Mouse (Mus musculus) neural tube, embryonic 14.5 days (tissue): ENCODE results near the gene Vipr1. TPM values are rescaled to one million over a fixed set of nuclear protein-coding genes. Genes with fewer than 3 reads are reported as not detected.
A peak's percentile ranks its signal among the peaks of the same experiment; 100 is the strongest.

Experiments used
- ATAC-seq: fragments of 200-750 bp; cut with Nextera tagmentation; 2 replicates; pipeline ENCODE4 v1.8.0; 2017; ENCODE audit warnings: low read depth, mild to moderate bottlenecking, moderate TSS enrichment, moderate library complexity
- H3K27ac ChIP-seq: fragments of 300-500 bp; sonication (generic); 2 replicates; pipeline ENCODE4 v1.5.1; 2014; ENCODE audit warnings: low read depth, mild to moderate bottlenecking, control low read depth, low read length, moderate library complexity, mixed read lengths
- H3K27me3 ChIP-seq: fragments of 300-500 bp; sonication (generic); 2 replicates; pipeline ENCODE4 v1.6.1; 2014; ENCODE audit warnings: low read length; ENCODE audit not compliant: control insufficient read depth, insufficient read depth
- H3K36me3 ChIP-seq: fragments of 300-500 bp; sonication (generic); 2 replicates; pipeline ENCODE4 v1.6.1; 2014; ENCODE audit warnings: low read length, mixed read lengths; ENCODE audit not compliant: control insufficient read depth, insufficient read depth
- H3K4me1 ChIP-seq: fragments of 300-500 bp; sonication (generic); 2 replicates; pipeline ENCODE4 v1.6.1; 2014; ENCODE audit warnings: low read length; ENCODE audit not compliant: control insufficient read depth, insufficient read depth
- H3K4me2 ChIP-seq: fragments of 300-500 bp; sonication (generic); 2 replicates; pipeline ENCODE4 v1.6.1; 2014; ENCODE audit warnings: mild to moderate bottlenecking, low read depth, low read length, control low read depth
- H3K4me3 ChIP-seq: fragments of 300-500 bp; sonication (generic); 2 replicates; pipeline ENCODE4 v1.5.1; 2014; ENCODE audit warnings: low read depth, low read length, control low read depth, mixed read lengths
- H3K9ac ChIP-seq: fragments of 300-500 bp; sonication (generic); replicated peaks from 2 replicates; pipeline ENCODE4 v1.6.1; 2014; ENCODE audit warnings: low read depth, mild to moderate bottlenecking, control low read depth, low read length, mixed read lengths
- H3K9me3 ChIP-seq: fragments of 300-500 bp; sonication (generic); 2 replicates; pipeline ENCODE4 v1.6.1; 2016; ENCODE audit warnings: low read length; ENCODE audit not compliant: control insufficient read depth
- WGBS: fragments of 180-500 bp; shearing (Covaris S2); extraction: QIAGEN DNeasy Blood & Tissue Kit; methylation state at CpG from one replicate; pipeline ENCODE4 v1.1.7; 2014; 5-methylcytosine and 5-hydroxymethylcytosine counted together
- polyA plus RNA-seq: library from polyadenylated mRNA; unstranded; fragments of >200 nt; fragmentation: Nextera tagmentation; extraction: Ambion mirVana; gene quantifications from 2 replicates; pipeline ENCODE4 v1.2.1, GENCODE M21; 2014

Vipr1 gene
- polyA plus RNA-seq, 1 experiment from 2014 or later = 0.20 TPM

- peaks cover 17% of the 10 kb centered on the region for H3K36me3 ChIP-seq
- no peak overlapping the region for H3K4me2 ChIP-seq
- no peak overlapping the region for H3K27ac ChIP-seq
- H3K4me1 ChIP-seq = peaks cover 2% of the 10 kb centered on the region; the same call in 1 of the 2 replicates
- peak; percentile 73 for ATAC-seq
- WGBS = 27% methylated on average over 6 of the region's 6 CpGs
- H3K4me3 ChIP-seq = no peak overlapping the region
- no peak overlapping the region for H3K9ac ChIP-seq
- no peaks in the 10 kb centered on the region for H3K27me3 ChIP-seq
- H3K9me3 ChIP-seq = no peaks in the 10 kb centered on the region
These were observed 37.0 kb downstream of the Vipr1 start for GRCm38 (mm10) chr9:121679549-121679948.

GRCm38 (mm10) chr9:121681191-121681590 is 38.7 kb downstream of the Vipr1 start:
- 77% methylated on average over 8 of the region's 8 CpGs for WGBS
- H3K27me3 ChIP-seq = no peaks in the 10 kb centered on the region
- ATAC-seq = no peak

GRCm38 (mm10) chr9:121682037-121682680 is 39.6 kb downstream of the Vipr1 start:
- no peak overlapping the region for H3K27ac ChIP-seq

More at GRCm38 (mm10) chr9:121681191-121681590, 38.7 kb downstream of the Vipr1 start:
- Histone ChIP-seq H3K4me3 (no peak overlapping the region), H3K4me2 (no peak overlapping the region), H3K27ac (no peak overlapping the region), H3K36me3 (peaks cover 22% of the 10 kb centered on the region), H3K9ac (no peak overlapping the region), H3K4me1 (peaks cover 2% of the 10 kb centered on the region; the same call in 1 of the 2 replicates), H3K9me3 (no peaks in the 10 kb centered on the region)

DNA sequence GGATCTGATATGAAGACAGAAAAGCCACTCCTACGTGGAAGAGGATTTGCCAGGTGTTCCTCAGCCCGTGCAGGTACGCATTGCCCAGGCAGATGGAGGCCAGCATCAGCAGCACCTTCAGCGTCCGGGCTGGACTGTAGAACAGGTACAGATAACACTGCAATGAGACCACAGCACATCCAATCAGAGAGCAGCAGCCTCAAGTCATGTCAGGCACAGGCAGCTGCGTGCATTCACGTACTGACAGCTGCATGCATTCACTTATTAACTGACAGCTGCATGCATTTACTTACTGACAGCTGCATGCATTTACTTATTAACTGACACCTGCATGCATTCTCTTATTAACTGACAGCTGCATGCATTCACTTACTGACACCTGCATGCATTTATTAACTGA is 42.2 kb downstream of the Vipr1 start:
- H3K9me3 ChIP-seq = no peaks in the 10 kb centered on the region
- no peak overlapping the region for H3K27ac ChIP-seq
- no peak overlapping the region for H3K9ac ChIP-seq
- 88% methylated on average over 7 of the region's 7 CpGs for WGBS
- H3K27me3 ChIP-seq = no peaks in the 10 kb centered on the region
- no peak for ATAC-seq
- H3K36me3 ChIP-seq = peaks cover 32% of the 10 kb centered on the region
- no peak overlapping the region for H3K4me2 ChIP-seq
- peaks cover 2% of the 10 kb centered on the region; the same call in 1 of the 2 replicates for H3K4me1 ChIP-seq
- no peak overlapping the region for H3K4me3 ChIP-seq

More at GRCm38 (mm10) chr9:121682037-121682680, 39.6 kb downstream of the Vipr1 start:
- no peak for ATAC-seq
- H3K4me3 ChIP-seq = no peak overlapping the region
- H3K9me3 ChIP-seq = no peaks in the 10 kb centered on the region
- peaks cover 2% of the 10 kb centered on the region; the same call in 1 of the 2 replicates for H3K4me1 ChIP-seq
- no peaks in the 10 kb centered on the region for H3K27me3 ChIP-seq
- peaks cover 24% of the 10 kb centered on the region for H3K36me3 ChIP-seq
- H3K4me2 ChIP-seq = no peak overlapping the region
- H3K9ac ChIP-seq = no peak overlapping the region
- 74% methylated on average over 18 of the region's 18 CpGs for WGBS

GRCm38 (mm10) chr9:121690200-121690651 is 47.7 kb downstream of the Vipr1 start:
- ATAC-seq = peak; percentile 91
- no peak overlapping the region for H3K4me3 ChIP-seq

GRCm38 (mm10) chr9:121690734-121691133 is 48.2 kb downstream of the Vipr1 start:
- no peaks in the 10 kb centered on the region for H3K9me3 ChIP-seq
- H3K4me1 ChIP-seq = peaks cover 9% of the 10 kb centered on the region; the same call in 1 of the 2 replicates
- peaks cover 21% of the 10 kb centered on the region for H3K36me3 ChIP-seq
- H3K27ac ChIP-seq = peak overlapping the region; percentile 72
- no peak overlapping the region for H3K4me3 ChIP-seq
- 74% methylated on average over 7 of the region's 7 CpGs for WGBS
- no peaks in the 10 kb centered on the region for H3K27me3 ChIP-seq
- H3K4me2 ChIP-seq = 0 out of 2 replicates have a peak overlapping the region, but pooled peaks have one; percentile 23
- no peak overlapping the region for H3K9ac ChIP-seq
- ATAC-seq = peak; percentile 38; the same call in 1 of the 2 replicates

More at GRCm38 (mm10) chr9:121690200-121690651, 47.7 kb downstream of the Vipr1 start:
- Histone ChIP-seq H3K27me3 (no peaks in the 10 kb centered on the region), H3K4me1 (peaks cover 9% of the 10 kb centered on the region; the same call in 1 of the 2 replicates), H3K36me3 (peaks cover 17% of the 10 kb centered on the region), H3K9ac (no peak overlapping the region), H3K27ac (peak overlapping the region; percentile 72), H3K4me2 (peak overlapping the region; percentile 23; the same call in 1 of the 2 replicates), H3K9me3 (no peaks in the 10 kb centered on the region)
- 22% methylated on average over 15 of the region's 15 CpGs for WGBS

GRCm38 (mm10) chr9:121694736-121695135 is 52.2 kb downstream of the Vipr1 start:
- no peaks in the 10 kb centered on the region for H3K27me3 ChIP-seq
- ATAC-seq = no peak
- H3K27ac ChIP-seq = no peak overlapping the region
- no peak overlapping the region for H3K4me2 ChIP-seq
- 83% methylated on average over 12 of the region's 12 CpGs for WGBS
- H3K36me3 ChIP-seq = peaks cover 18% of the 10 kb centered on the region
- no peak overlapping the region for H3K4me3 ChIP-seq
- H3K9ac ChIP-seq = no peak overlapping the region
- peaks cover 7% of the 10 kb centered on the region; the same call in 1 of the 2 replicates for H3K4me1 ChIP-seq
- no peaks in the 10 kb centered on the region for H3K9me3 ChIP-seq

GRCm38 (mm10) chr9:121696626-121697025 is 54.1 kb downstream of the Vipr1 start:
- no peak for ATAC-seq
- no peaks in the 10 kb centered on the region for H3K27me3 ChIP-seq
- 85% methylated on average over 9 of the region's 9 CpGs for WGBS
- H3K9ac ChIP-seq = no peak overlapping the region
- no peak overlapping the region for H3K27ac ChIP-seq
- H3K4me1 ChIP-seq = no peaks in the 10 kb centered on the region
- H3K4me2 ChIP-seq = no peak overlapping the region
- H3K9me3 ChIP-seq = no peaks in the 10 kb centered on the region
- peaks cover 18% of the 10 kb centered on the region for H3K36me3 ChIP-seq
- no peak overlapping the region for H3K4me3 ChIP-seq
